Mouse (Mus musculus): Measurements from ENCODE around the gene Per1. TPM values are rescaled to one million over a fixed set of nuclear protein-coding genes. Genes with fewer than 3 reads are reported as not detected.
"Not testable (repeated sequence)": the region's sequence is repeated elsewhere in the genome, so short reads cannot be mapped to it uniquely, and the experiment has no call there.

Gene Per1
- polyA plus RNA-seq, 1 experiment from 2014 or later: 6.1 TPM

DNA sequence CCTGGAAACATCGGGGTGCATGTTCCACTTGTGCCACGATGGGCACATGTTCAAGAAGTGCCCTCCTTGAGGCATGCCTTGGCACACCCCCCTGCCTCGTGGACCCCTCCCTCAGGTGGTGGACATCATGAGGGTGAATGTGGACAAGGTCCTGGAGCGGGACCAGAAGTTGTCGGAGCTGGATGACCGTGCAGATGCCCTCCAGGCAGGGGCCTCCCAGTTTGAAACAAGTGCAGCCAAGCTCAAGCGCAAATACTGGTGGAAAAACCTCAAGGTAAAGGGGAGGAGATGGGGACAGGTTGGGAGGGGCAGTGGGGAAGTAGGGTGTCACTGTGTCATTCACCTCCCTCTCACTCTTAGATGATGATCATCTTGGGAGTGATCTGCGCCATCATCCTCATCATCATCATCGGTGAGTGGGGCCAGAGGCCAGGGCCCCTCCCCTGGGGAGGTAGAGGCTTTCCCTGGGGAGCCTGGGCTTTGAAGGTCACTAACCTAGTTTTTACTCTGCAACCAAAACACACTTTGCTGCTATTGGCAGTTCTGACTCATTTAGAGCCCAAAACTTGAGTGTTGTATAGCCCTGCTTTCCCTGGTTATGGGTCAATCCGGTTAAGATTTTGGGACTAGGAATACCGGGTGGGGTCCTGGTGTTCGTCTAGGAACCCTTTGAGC is 5.3 kb upstream of the Per1 start:
- H3K4me3 ChIP-seq: peak overlapping the region; percentile 87
- H3K9me3 ChIP-seq: no peaks in the 10 kb centered on the region
- H3K27ac ChIP-seq (replicated peaks): peak overlapping the region; percentile 99; the same call in 1 of the 2 replicates
- 91% methylated on average over 12 of the region's 12 CpGs for WGBS
- peaks cover 52% of the 10 kb centered on the region for H3K4me1 ChIP-seq
- DNase-seq (ENCODE audit: low spot score): no peak
- H3K36me3 ChIP-seq (replicated peaks): peaks cover 34% of the 10 kb centered on the region
- H3K27me3 ChIP-seq (replicated peaks; ENCODE audit: low read depth, poor library complexity, severe bottlenecking): no peaks in the 10 kb centered on the region

DNA sequence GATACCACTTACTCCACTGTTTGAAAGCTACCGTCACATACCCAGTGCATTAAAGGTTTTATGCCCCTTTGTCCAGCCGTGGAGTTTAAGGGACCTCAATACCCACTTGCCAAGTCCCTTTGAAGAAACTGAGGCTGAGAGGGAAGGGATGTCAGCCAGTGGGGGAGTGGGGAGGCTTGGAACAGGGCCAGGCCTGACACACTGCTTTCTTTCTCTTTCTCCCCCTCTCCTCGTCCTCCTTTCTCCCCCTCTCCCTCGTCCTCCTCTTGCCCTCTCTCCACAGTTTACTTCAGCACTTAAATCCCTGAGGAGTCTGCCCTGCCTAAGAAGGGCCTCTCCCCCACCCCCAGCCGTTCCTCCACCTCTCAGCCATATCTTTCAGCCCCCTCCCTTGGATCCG is 4.7 kb upstream of the Per1 start:
- Histone ChIP-seq H3K36me3 (replicated peaks) (peaks cover 34% of the 10 kb centered on the region), H3K9me3 (no peaks in the 10 kb centered on the region), H3K27ac (replicated peaks) (no peak overlapping the region), H3K27me3 (replicated peaks; ENCODE audit: low read depth, poor library complexity, severe bottlenecking) (no peaks in the 10 kb centered on the region), H3K4me3 (peak overlapping the region; percentile 87; the same call in 1 of the 2 replicates), H3K4me1 (peaks cover 54% of the 10 kb centered on the region)
- no peak for DNase-seq (ENCODE audit: low spot score)
- WGBS: 73% methylated on average over 6 of the region's 6 CpGs

DNA sequence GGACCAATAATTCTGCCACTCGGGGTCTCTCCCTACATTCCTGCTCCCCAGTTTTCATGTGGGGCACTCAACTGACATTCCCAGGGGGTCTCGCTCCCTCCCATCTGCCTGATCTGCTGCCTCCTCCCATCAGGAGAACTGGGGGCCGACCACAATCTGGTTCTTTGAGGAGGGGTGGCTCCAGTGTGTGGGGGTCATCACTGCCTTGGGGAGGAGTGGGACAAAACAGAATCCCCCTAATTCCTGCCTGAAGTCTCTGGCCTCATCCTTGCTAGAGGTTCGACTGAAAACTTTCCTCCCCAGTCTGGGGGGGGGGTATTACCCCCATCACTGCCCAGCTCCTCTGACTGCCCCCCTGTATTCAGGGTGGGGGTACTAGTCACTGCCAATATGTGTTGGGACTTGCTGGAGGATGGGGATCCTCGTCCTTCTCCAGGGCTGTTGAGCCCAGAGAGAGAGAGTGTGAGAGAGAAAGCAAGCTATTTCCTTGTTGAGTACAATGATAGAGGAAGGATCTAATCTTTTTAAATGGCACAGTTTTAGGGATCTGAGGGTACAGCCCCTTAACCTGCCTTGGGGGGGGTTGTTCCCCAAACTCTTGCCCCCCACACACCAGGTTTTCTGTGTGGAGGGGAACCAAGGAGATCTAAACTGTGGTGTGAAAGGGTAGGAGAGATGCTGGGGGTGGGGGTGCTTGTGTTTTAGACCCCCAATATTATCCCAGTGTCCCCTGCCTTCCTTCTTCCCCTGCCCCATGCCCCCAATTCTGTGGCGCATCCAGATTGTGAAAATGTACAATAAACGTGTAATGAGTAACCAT is 3.2 kb upstream of the Per1 start:
- Histone ChIP-seq H3K27ac (replicated peaks) (no peak overlapping the region), H3K9me3 (no peaks in the 10 kb centered on the region), H3K36me3 (replicated peaks) (peaks cover 34% of the 10 kb centered on the region), H3K4me3 (peak overlapping the region; percentile 23; the same call in 1 of the 2 replicates), H3K27me3 (replicated peaks; ENCODE audit: low read depth, poor library complexity, severe bottlenecking) (no peaks in the 10 kb centered on the region), H3K4me1 (peaks cover 63% of the 10 kb centered on the region)
- 61% methylated on average over 7 of the region's 7 CpGs for WGBS
- DNase-seq (ENCODE audit: low spot score): no peak

DNA sequence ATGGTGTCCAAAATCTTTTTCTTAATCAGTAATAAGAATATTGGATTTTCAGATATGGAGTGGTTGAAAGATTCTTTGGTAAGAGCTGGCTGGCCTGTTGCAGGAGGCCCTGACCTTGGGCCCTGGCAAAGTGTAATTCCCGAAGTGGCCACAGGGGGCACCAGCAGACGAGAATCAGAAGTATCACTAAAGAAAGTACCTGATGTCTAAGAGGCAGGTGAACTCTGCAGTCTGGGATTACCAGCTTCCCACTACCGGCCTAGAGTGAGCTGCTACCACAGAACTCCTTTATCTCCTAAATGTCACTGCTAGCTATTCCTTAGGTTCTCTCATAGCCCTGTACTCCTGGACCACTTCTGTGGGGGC is 2.6 kb upstream of the Per1 start:
- Histone ChIP-seq H3K4me3 (no peak overlapping the region; the same call in 1 of the 2 replicates), H3K27ac (replicated peaks) (no peak overlapping the region), H3K36me3 (replicated peaks) (peaks cover 34% of the 10 kb centered on the region), H3K27me3 (replicated peaks; ENCODE audit: low read depth, poor library complexity, severe bottlenecking) (no peaks in the 10 kb centered on the region), H3K9me3 (no peaks in the 10 kb centered on the region), H3K4me1 (peaks cover 63% of the 10 kb centered on the region)
- peak; percentile 87 for DNase-seq (ENCODE audit: low spot score)
- 6% methylated on average over 3 of the region's 3 CpGs for WGBS

DNA sequence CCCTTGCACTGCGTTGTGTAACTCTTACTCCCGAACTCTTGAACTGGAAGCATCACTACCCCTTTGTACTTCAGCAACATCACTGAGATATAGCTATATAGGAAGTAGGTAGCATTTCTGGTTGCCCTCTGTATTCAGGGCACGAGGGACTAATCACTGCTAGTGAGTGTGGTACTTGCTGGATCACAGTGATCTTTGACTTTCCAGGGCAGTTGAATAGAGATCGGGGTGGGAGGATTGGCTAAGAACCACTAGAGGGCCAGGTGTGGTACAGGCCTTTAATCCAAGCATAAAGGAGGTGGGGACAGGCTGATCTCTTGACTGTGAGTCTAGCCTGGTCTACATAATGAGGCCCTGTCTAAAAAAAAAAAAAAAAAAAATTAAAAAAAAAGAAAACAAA is 2.1 kb upstream of the Per1 start:
- Histone ChIP-seq H3K27me3 (replicated peaks; ENCODE audit: low read depth, poor library complexity, severe bottlenecking) (no peaks in the 10 kb centered on the region), H3K9me3 (no peaks in the 10 kb centered on the region), H3K36me3 (replicated peaks) (peaks cover 34% of the 10 kb centered on the region), H3K27ac (replicated peaks) (no peak overlapping the region), H3K4me1 (peaks cover 63% of the 10 kb centered on the region), H3K4me3 (no peak overlapping the region; the same call in 1 of the 2 replicates)
- WGBS: 90% methylated on average over 4 of the region's 4 CpGs
- no peak for DNase-seq (ENCODE audit: low spot score)

DNA sequence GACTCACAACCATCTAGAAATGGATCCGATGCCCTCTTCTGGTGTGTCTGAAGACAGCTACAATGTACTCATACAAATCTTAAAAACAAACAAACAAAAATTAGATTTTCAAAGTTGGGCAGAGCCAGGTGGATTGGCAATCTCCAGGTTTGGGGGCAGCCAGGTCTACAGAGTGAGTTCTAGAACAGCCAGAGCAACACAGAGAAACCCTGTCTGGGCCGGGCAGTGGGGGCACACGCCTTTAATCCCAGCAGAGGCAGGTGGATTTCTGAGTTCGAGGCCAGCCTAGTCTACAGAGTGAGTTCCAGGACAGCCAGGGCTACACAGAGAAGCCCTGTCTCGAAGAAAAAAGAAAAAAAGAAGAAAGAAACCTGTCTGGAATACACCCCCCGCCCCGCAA is 1.2 kb upstream of the Per1 start:
- not testable (repeated sequence) for H3K9me3 ChIP-seq; H3K27ac ChIP-seq (replicated peaks); H3K27me3 ChIP-seq (replicated peaks; ENCODE audit: low read depth, poor library complexity, severe bottlenecking); H3K4me3 ChIP-seq; DNase-seq (ENCODE audit: low spot score)
- H3K4me1 ChIP-seq: peaks cover 65% of the 10 kb centered on the region
- WGBS: 87% methylated on average over 7 of the region's 7 CpGs
- H3K36me3 ChIP-seq (replicated peaks): peaks cover 34% of the 10 kb centered on the region

DNA sequence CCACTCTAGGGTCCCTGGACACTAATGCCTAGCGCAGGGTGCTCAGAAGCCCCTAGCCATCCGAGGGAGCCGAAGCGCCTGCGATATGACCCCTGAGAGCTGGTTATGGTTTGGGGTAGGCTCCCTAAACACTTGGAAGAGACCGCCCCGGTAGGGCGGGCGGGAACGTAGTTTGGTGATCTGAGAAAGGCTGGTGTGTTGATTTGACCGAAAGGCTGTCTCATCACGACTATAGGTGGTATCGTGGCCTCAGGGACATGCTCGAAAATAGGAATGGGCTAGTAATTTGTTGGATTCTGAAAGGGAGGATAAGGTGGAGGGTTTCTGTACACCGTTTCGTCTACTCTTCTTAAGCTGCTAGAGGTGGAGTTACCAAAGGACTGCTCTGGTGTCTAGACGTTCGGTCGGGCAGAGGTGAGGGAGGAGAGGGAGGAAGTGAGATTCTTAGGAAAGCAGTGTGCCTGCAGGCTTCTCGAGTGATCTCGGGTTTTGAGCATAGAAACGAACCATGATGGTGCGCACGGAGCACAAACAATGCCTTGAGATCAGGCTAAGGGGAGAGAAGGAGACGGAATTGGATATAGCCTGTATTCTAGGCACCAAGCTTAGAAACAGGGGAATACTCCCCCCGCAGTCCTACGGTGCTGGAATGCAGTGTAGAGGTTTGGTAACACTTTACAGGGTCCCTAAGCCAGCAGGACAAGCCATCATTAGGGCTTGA is 654 bp downstream of the Per1 start:
- H3K4me1 ChIP-seq: peaks cover 65% of the 10 kb centered on the region
- peaks cover 23% of the 10 kb centered on the region for H3K36me3 ChIP-seq (replicated peaks)
- WGBS: 3% methylated on average over 27 of the region's 27 CpGs
- H3K9me3 ChIP-seq: no peaks in the 10 kb centered on the region
- H3K4me3 ChIP-seq: peak overlapping the region; percentile 72
- H3K27me3 ChIP-seq (replicated peaks; ENCODE audit: low read depth, poor library complexity, severe bottlenecking): no peaks in the 10 kb centered on the region
- H3K27ac ChIP-seq (replicated peaks): peak overlapping the region; percentile 77
- peak; percentile 35 for DNase-seq (ENCODE audit: low spot score)

DNA sequence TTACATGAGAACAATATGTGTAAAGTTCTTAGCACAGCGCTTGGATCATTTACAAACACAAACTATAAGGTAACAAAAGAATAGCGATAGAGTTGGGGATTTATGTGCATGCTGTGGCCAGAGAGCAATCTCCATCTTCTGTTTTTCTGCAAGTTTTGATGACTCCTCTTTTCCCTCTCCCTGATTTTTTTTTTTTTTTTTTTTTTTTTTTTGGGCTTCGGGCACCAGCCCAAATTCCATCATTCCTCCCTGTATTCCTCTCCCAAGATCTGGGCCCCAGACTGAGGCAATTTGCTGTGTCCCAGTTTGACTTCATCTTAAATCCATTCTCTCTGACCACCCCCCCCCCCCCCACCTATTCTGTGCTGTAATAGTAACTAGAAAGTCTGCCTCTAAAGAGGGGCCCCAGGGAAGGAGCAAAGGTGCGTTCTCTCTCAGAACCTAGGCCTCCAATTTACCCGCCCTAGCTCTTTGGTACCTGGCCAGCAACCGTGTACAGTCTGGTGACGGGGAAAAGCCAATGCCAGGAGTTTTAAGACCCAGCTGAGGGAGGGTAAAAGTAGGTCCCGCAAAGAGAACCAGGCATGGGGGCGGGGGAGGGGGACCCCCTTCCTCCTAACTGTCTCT is 1.5 kb downstream of the Per1 start:
- 16% methylated on average over 9 of the region's 9 CpGs for WGBS
- no peak for DNase-seq (ENCODE audit: low spot score)
- H3K4me1 ChIP-seq: peaks cover 68% of the 10 kb centered on the region
- H3K36me3 ChIP-seq (replicated peaks): peaks cover 23% of the 10 kb centered on the region
- H3K27me3 ChIP-seq (replicated peaks; ENCODE audit: low read depth, poor library complexity, severe bottlenecking): no peaks in the 10 kb centered on the region
- H3K9me3 ChIP-seq: no peaks in the 10 kb centered on the region
- H3K4me3 ChIP-seq: peak overlapping the region; percentile 72
- H3K27ac ChIP-seq (replicated peaks): peak overlapping the region; percentile 80

DNA sequence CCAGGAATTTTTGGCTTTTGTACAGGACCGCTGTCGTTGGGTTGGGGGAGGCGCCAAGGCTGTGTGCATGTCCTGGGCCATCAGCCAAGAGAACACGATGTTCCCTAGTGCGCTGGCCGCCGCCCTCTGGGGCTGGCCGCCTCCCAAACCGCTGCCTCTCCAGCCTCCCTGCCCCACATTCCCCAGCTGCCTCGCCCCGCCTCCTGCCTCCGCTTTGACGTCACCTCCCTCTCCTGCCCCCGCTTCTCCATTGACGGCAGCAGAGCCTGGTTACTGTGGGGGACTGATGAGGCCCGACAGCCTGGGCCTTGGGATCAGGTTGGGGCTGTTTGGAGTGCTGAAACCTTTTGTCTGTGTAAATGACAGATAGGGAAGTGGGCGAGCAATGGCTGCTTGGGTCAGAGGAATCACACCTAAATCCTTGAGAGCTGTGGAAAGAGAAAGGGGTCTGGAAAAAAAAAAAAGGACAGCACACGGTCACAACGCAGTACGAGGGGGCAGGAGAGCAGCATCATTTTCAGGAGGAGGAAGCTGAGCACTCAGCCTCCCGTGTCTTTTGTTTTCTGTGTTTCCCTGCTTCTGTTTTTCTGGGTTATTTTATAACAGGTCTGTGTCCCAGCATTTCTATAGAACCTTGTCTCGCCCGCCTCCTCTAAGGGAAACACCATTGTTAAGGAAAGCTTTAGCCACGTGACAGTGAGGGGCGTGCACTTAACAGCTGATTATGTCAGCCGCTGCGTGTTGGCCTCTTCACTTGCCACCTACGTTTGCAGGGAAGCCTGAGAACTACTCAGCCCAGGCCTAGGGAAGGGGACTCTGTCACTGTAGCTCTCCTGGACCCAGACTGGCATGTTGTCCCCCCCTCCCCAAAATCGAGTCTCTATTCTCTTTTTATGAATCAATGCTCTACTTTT is 2.2 kb downstream of the Per1 start:
- peak overlapping the region; percentile 72 for H3K4me3 ChIP-seq
- H3K27ac ChIP-seq (replicated peaks): peak overlapping the region; percentile 80
- peaks cover 68% of the 10 kb centered on the region for H3K4me1 ChIP-seq
- DNase-seq (ENCODE audit: low spot score): peak; percentile 89
- H3K36me3 ChIP-seq (replicated peaks): peaks cover 24% of the 10 kb centered on the region
- no peaks in the 10 kb centered on the region for H3K27me3 ChIP-seq (replicated peaks; ENCODE audit: low read depth, poor library complexity, severe bottlenecking)
- H3K9me3 ChIP-seq: no peaks in the 10 kb centered on the region
- WGBS: 4% methylated on average over 29 of the region's 29 CpGs

DNA sequence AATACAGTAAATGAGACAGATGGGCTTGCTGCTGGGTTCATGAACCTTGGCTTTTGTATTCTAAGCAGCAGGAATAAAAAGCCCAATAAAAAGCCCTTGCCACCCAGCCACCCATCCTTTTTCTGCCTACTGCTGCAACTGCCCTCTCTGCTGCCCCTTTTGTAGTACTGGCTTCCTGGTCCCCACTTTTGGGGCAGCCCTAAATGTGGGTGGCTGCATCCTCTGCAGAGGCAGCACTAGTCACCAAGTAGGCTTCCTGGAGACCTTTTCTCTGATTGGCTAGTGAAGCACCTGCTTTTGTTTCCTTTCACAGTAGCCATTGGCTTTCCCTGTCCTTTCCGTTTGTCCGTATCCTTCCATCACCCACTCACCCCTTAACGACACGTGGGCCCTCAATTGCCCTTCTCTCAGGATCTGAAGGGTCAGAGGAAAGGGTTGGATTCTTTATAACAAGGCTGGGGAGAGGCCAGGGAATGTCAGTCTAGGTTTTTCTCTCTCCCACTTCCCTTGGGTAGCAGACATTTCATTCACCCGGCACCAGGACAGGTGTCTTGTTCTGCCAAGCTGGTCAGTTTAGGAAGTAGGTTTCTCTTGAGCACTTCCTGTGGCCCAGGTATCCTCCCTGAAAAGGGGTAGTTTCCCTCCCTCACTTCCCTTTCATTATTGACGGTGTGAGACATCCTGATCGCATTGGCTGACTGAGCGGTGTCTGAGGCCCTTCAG is 3.2 kb downstream of the Per1 start:
- Histone ChIP-seq H3K36me3 (replicated peaks) (peaks cover 28% of the 10 kb centered on the region), H3K27me3 (replicated peaks; ENCODE audit: low read depth, poor library complexity, severe bottlenecking) (no peaks in the 10 kb centered on the region), H3K27ac (replicated peaks) (peak overlapping the region; percentile 80), H3K4me1 (peaks cover 68% of the 10 kb centered on the region), H3K9me3 (no peaks in the 10 kb centered on the region), H3K4me3 (peak overlapping the region; percentile 72)
- 27% methylated on average over 8 of the region's 8 CpGs for WGBS
- no peak for DNase-seq (ENCODE audit: low spot score)

DNA sequence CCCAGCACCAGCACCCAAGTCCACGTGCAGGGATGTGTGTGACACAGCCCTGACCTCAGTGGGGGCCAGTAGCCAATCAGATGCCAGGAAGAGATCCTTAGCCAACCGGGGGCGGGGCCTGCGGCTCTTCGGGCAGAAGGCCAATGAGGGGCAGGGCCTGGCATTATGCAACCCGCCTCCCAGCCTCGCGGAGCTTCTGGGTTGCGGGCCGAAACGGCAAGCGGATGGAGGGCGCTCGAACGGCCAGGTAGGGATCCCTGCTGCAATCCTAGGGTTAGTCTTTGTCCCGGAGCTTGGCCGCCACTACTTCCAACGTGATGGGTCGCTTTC is 3.7 kb downstream of the Per1 start:
- DNase-seq (ENCODE audit: low spot score): peak; percentile 96
- Histone ChIP-seq H3K4me1 (peaks cover 68% of the 10 kb centered on the region), H3K4me3 (peak overlapping the region; percentile 72), H3K36me3 (replicated peaks) (peaks cover 33% of the 10 kb centered on the region), H3K27ac (replicated peaks) (peak overlapping the region; percentile 80), H3K9me3 (no peaks in the 10 kb centered on the region), H3K27me3 (replicated peaks; ENCODE audit: low read depth, poor library complexity, severe bottlenecking) (no peaks in the 10 kb centered on the region)
- 0% methylated on average over 19 of the region's 19 CpGs for WGBS

Measured in embryonic facial prominence, embryonic 10.5 days (tissue).